Mouse (Mus musculus): ENCODE measurements around the gene Dusp15.

GRCm38 (mm10) chr2:152899011-152899410, 52.5 kb downstream of the Dusp15 start:
- TF ChIP-seq CTCF (IDR thresholded peaks at IDR 0.05; ENCODE audit: borderline replicate concordance, extremely low read depth, insufficient read depth, insufficient read length) (no peak), POLR2A (IDR thresholded peaks at IDR 0.05; ENCODE audit: borderline replicate concordance, extremely low read depth, insufficient read depth, insufficient read length, poor library complexity, severe bottlenecking) (no peak)

All from brain, embryonic 14.5 days (tissue).